In genomic region chr16:35021903-35022241, GRCm38 (mm10) we compare ENCODE assay signal across 8 mouse cellular contexts. TPM values are rescaled to one million over a fixed set of nuclear protein-coding genes. Genes with fewer than 3 reads are reported as not detected.
A peak's percentile ranks its signal among the peaks of the same experiment; 100 is the strongest.
DNase-seq lines count a peak whose midpoint lies in the region; ATAC-seq and TF ChIP-seq lines count a peak whose summit lies in the region.

No protein-coding gene starts in this region.

- H3K27me3 ChIP-seq in heart, embryonic 16.5 days (ENCODE audit: control insufficient read depth, insufficient read depth, low read length) = peaks cover 3% of the 10 kb centered on the region
- peaks cover 39% of the 10 kb centered on the region for H3K27me3 ChIP-seq in hindbrain, embryonic 10.5 days (ENCODE audit: insufficient read depth, poor library complexity, severe bottlenecking)

- peak overlapping the region; percentile 88 for H3K4me2 ChIP-seq in heart, embryonic 16.5 days (ENCODE audit: low read depth, low read length)

- H3K79me2 ChIP-seq in macrophage (ENCODE audit: inconsistent target) = peaks cover 14% of the 10 kb centered on the region

- TF ChIP-seq CTCF in bone marrow, adult 2 months (IDR thresholded peaks at IDR 0.05; ENCODE audit: control insufficient read depth, insufficient read depth, low read length) = no peak

- H3K4me1 ChIP-seq in heart, embryonic 16.5 days (ENCODE audit: control insufficient read depth, insufficient read depth, low read length) = peaks cover 7% of the 10 kb centered on the region; the same call in 1 of the 2 replicates
- H3K4me1 ChIP-seq in bone marrow, adult 2 months (ENCODE audit: control insufficient read depth, insufficient read depth, low read length) = no peaks in the 10 kb centered on the region; the same call in 1 of the 2 replicates
- no peaks in the 10 kb centered on the region; the same call in 1 of the 2 replicates for H3K4me1 ChIP-seq in hindbrain, embryonic 10.5 days (replicated peaks)

- no peak overlapping the region for H3K9ac ChIP-seq in heart, embryonic 16.5 days (ENCODE audit: low read length)

- peaks cover 3% of the 10 kb centered on the region; the same call in 1 of the 2 replicates for H3K36me3 ChIP-seq in heart, embryonic 16.5 days (ENCODE audit: control insufficient read depth, insufficient read depth)
- peaks cover 14% of the 10 kb centered on the region for H3K36me3 ChIP-seq in hindbrain, embryonic 10.5 days
- H3K36me3 ChIP-seq in macrophage (ENCODE audit: inconsistent target) = no peaks in the 10 kb centered on the region

- no peak for ATAC-seq in heart, embryonic 16.5 days (replicated peaks; ENCODE audit: extremely low read depth, insufficient read depth, low FRiP score)
- no peak for ATAC-seq in cerebellum, adult (ENCODE audit: insufficient number of reproducible peaks, low FRiP score, low TSS enrichment)

- no peak for DNase-seq in heart, postnatal 25 days (ENCODE audit: low spot score)
- no peak for DNase-seq in hindbrain, embryonic 10.5 days (ENCODE audit: low spot score)
- DNase-seq in left cerebral cortex, postnatal 25 days (ENCODE audit: low spot score in 2 of 2) = no peak
- DNase-seq in embryo, embryonic 10.5 days (ENCODE audit: low spot score) = no peak

- WGBS in heart, embryonic 16.5 days = 50% methylated on average over 5 of the region's 5 CpGs
- 52% methylated on average over 5 of the region's 5 CpGs for WGBS in bone marrow, adult 2 months
- 54% methylated on average over 5 of the region's 5 CpGs for WGBS in hindbrain, embryonic 10.5 days
- 55% methylated on average over 5 of the region's 5 CpGs for WGBS in macrophage (ENCODE audit: missing documents)

- intact Hi-C loops in heart, postnatal 25 days (cut with DNase I) = no loop called here
- intact Hi-C loops in left cerebral cortex, postnatal 25 days (cut with DNase I) = loop anchor here (5.0 kb wide), 1 partner anchor 120 kb away; no protein-coding TSS in a partner anchor

- TF ChIP-seq POLR2A in bone marrow, adult 2 months (IDR thresholded peaks at IDR 0.05; ENCODE audit: borderline replicate concordance, control insufficient read depth, low read depth, low read length) = no peak

- H3K27ac ChIP-seq in heart, embryonic 16.5 days (ENCODE audit: low read length) = no peak overlapping the region
- no peak overlapping the region for H3K27ac ChIP-seq in bone marrow, adult 2 months (ENCODE audit: control insufficient read depth, insufficient read depth, low read depth, low read length, poor library complexity)
- H3K27ac ChIP-seq in hindbrain, embryonic 10.5 days = peak overlapping the region; percentile 94
- no peak overlapping the region for H3K27ac ChIP-seq in macrophage

- H3K9me3 ChIP-seq in heart, embryonic 16.5 days (replicated peaks; ENCODE audit: control insufficient read depth, low read length) = no peaks in the 10 kb centered on the region
- H3K9me3 ChIP-seq in hindbrain, embryonic 10.5 days = no peaks in the 10 kb centered on the region

- H3K4me3 ChIP-seq in heart, embryonic 16.5 days (ENCODE audit: low read length) = peak overlapping the region; percentile 84
- H3K4me3 ChIP-seq in bone marrow, adult 2 months (replicated peaks; ENCODE audit: control insufficient read depth, low read depth, low read length) = peak overlapping the region; percentile 38
- H3K4me3 ChIP-seq in hindbrain, embryonic 10.5 days = peak overlapping the region; percentile 81
- H3K4me3 ChIP-seq in macrophage (ENCODE audit: inconsistent target) = peak overlapping the region; percentile 13; the same call in 1 of the 2 replicates

RNA-seq across cellular contexts. Expression of gene Hacd2, which starts 0.4 kb away (rescaled TPM):
- 61.5 and 61.9 TPM in 2 replicates for polyA plus RNA-seq in heart, embryonic 16.5 days (2015; fragmentation: Nextera tagmentation; extraction: Ambion mirVana)
- total RNA-seq in heart, postnatal 25 days (2021) = 10 to 100 TPM in 1 of 2 experiments, 1 to 10 TPM in 1; 7.4 to 11.5 TPM
- 2.7 and 10.6 TPM in 2 replicates for polyA plus RNA-seq in bone marrow, adult 2 months (2011; ENCODE audit: insufficient read depth, insufficient read length, low replicate concordance, missing spikeins)
- polyA plus RNA-seq in hindbrain, embryonic 10.5 days (2016; fragmentation: Nextera tagmentation; extraction: Ambion mirVana) = 72.5 and 74.9 TPM in 2 replicates
- total RNA-seq in macrophage (2018; cell fraction: chromatin; rRNA removed) = 10 to 100 TPM in 6 of 26 experiments, 1 to 10 TPM in 20; 2.1 to 26.0 (median 8.1) TPM
- 10 to 100 TPM in 20 of 26 experiments, 1 to 10 TPM in 6; 5.4 to 16.8 (median 11.6) TPM for total RNA-seq in macrophage (2018; cell fraction: cytosol; rRNA removed)
- total RNA-seq in macrophage (2018; cell fraction: nucleus; rRNA removed) = 10 to 100 TPM in 11 of 26 experiments, 1 to 10 TPM in 15; 4.0 to 27.4 (median 8.6) TPM
- polyA plus RNA-seq in macrophage (2018) = 10.6 to 17.8 TPM (median 14.4 TPM) in 3 replicates
- 10 to 100 TPM; 35.3 to 36.2 TPM for total RNA-seq in left cerebral cortex, postnatal 25 days (2021)

Comparison
In these comparisons a context has a peak if more than half of its experiments do, and no peak if none do; other contexts are left out.
1. H3K4me3 ChIP-seq: peak in every context shown above with its lines; median percentile 84 in heart, embryonic 16.5 days; 81 in hindbrain, embryonic 10.5 days; 38 in bone marrow, adult 2 months; 13 in macrophage.